Mouse (Mus musculus) small intestine, adult 10 weeks (tissue): ENCODE data around the gene Ppp1r8. TPM values are rescaled to one million over a fixed set of nuclear protein-coding genes. Genes with fewer than 3 reads are reported as not detected.

Experiments
- polyA plus RNA-seq: library from polyadenylated mRNA; stranded (reverse); fragments of 350-450 nt; fragmentation: Illumina TruSeq; extraction: RNeasy Lipid Tissue Mini Kit (QIAGEN cat#74804); gene quantifications from one replicate; pipeline ENCODE4 v1.2.3, GENCODE M21; 2014; ENCODE audit warnings: low replicate concordance

Ppp1r8 gene
- 5.1 TPM for polyA plus RNA-seq

GRCm38 (mm10) chr4:132842970-132843704, at the start of gene Ppp1r8:
Gene Ppp1r8, minus strand, starts transcription at chr4:132843169.

GRCm38 (mm10) chr4:132884064-132884843, 41.3 kb upstream of the Ppp1r8 start, which contains the start of gene Stx12:
Gene Stx12, minus strand, starts transcription at chr4:132884509.

GRCm38 (mm10) chr4:132796196-132796886, 46.6 kb downstream of the Ppp1r8 start, which contains the start of gene Themis2:
Gene Themis2, minus strand, starts transcription at chr4:132796387.

Other genes with a start within 250 kb of the Ppp1r8 start
- gene Eya3, start 204.2 kb downstream of the Ppp1r8 start, polyA plus RNA-seq = 20.1 TPM
- 0.93 TPM for gene Xkr8, start 110.6 kb downstream of the Ppp1r8 start, polyA plus RNA-seq
- gene Smpdl3b, start 85.9 kb downstream of the Ppp1r8 start, polyA plus RNA-seq = 31.1 TPM
- 6.4 TPM for gene Rpa2, start 74.8 kb downstream of the Ppp1r8 start, polyA plus RNA-seq
- gene Themis2, start 46.8 kb downstream of the Ppp1r8 start, polyA plus RNA-seq = 2.0 TPM
- gene Stx12, start 41.3 kb upstream of the Ppp1r8 start, polyA plus RNA-seq = 325 TPM
- gene Fam76a, start 79.4 kb upstream of the Ppp1r8 start, polyA plus RNA-seq = 32.3 TPM
- 1.3 TPM for gene Fgr, start 130.9 kb upstream of the Ppp1r8 start, polyA plus RNA-seq
- gene Ahdc1, start 168.1 kb upstream of the Ppp1r8 start, polyA plus RNA-seq = 0.85 TPM